Mouse (Mus musculus) testis, adult 2 months (tissue): ENCODE results near the gene Clasrp.

Experiments
- CTCF ChIP-seq: fragments of 200-500 bp; IDR thresholded peaks from 2 replicates; pipeline ENCODE4 v1.5.1; 2012; ENCODE audit warnings: low read depth, mild to moderate bottlenecking, inconsistent platforms, low read length, moderate library complexity; ENCODE audit not compliant: control insufficient read depth, insufficient read depth, insufficient replicate concordance
- POLR2A ChIP-seq: fragments of 200-500 bp; IDR thresholded peaks from 2 replicates; pipeline ENCODE4 v1.6.1; 2012; ENCODE audit warnings: low read depth, mild to moderate bottlenecking, inconsistent platforms, low read length, moderate library complexity; ENCODE audit not compliant: control insufficient read depth

DNA sequence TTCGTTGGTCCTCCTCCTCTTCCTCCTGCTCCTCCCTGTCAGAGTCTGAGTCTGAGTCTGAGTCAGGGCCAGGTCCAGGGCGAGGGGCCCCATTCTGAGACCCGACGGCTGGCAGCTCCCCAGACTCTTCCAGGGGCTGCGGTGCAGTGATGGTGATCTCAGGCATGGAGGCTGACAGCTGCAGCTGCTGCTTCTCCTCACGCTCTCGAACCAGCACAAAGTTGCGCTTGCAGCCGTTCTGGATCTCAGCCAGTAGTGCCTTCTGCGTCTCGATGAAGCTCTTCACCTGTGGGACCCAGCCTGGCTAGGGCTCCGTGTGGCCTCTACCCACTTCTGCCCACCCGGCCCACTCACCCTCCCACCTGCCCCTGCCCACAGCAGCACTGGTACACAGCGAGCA is 72.0 kb downstream of the Clasrp start:
- TF ChIP-seq CTCF (no peak), POLR2A (no peak)
